Mouse (Mus musculus) CH12.LX (cell line): ENCODE results near the gene Tspear.

Experiments used
- BHLHE40 ChIP-seq: IDR thresholded peaks from 2 replicates; pipeline ENCODE4 v1.6.1; 2011; ENCODE audit warnings: mild to moderate bottlenecking, low read depth, low read length, improper control_type of control experiment
- CTCF ChIP-seq, 2 experiments: IDR thresholded peaks in 1 of 2; conservative IDR thresholded peaks in 1 of 2; 2 replicates each; pipeline ENCODE4 v1.5.1; 2011 to 2012; ENCODE audit warnings: low read depth in 2 of 2, low read length in 2 of 2, improper control_type of control experiment in 1 of 2, inconsistent platforms in 1 of 2, mild to moderate bottlenecking in 1 of 2, moderate library complexity in 1 of 2
- HCFC1 ChIP-seq: IDR thresholded peaks from 2 replicates; pipeline ENCODE4 v1.6.1; 2012; ENCODE audit warnings: low read depth, mild to moderate bottlenecking, inconsistent platforms, low read length, improper control_type of control experiment
- KAT2A ChIP-seq: IDR thresholded peaks from 2 replicates; pipeline ENCODE4 v1.6.1; 2012; ENCODE audit warnings: low read length, improper control_type of control experiment, inconsistent platforms; ENCODE audit not compliant: insufficient replicate concordance
- MAZ ChIP-seq: IDR thresholded peaks from 2 replicates; pipeline ENCODE4 v1.6.1; 2012; ENCODE audit warnings: low read depth, mild to moderate bottlenecking, inconsistent platforms, low read length, improper control_type of control experiment, moderate library complexity
- MEF2A ChIP-seq: IDR thresholded peaks from 2 replicates; pipeline ENCODE4 v1.6.1; 2014; ENCODE audit warnings: low read depth, mild to moderate bottlenecking, inconsistent platforms, low read length, improper control_type of control experiment, borderline replicate concordance
- MXI1 ChIP-seq: IDR thresholded peaks from 2 replicates; pipeline ENCODE4 v1.6.1; 2011; ENCODE audit warnings: mild to moderate bottlenecking, low read depth, low read length, improper control_type of control experiment
- MYC ChIP-seq: IDR thresholded peaks from 2 replicates; pipeline ENCODE4 v1.6.1; 2011; ENCODE audit warnings: low read depth, mild to moderate bottlenecking, improper control_type of control experiment, low read length
- NELFE ChIP-seq: IDR thresholded peaks from 2 replicates; pipeline ENCODE4 v1.6.1; 2011; ENCODE audit warnings: low read depth, low read length, improper control_type of control experiment
- POLR2A ChIP-seq: IDR thresholded peaks from 2 replicates; pipeline ENCODE4 v1.6.1; 2011; ENCODE audit warnings: low read depth, mild to moderate bottlenecking, improper control_type of control experiment, low read length
- SIN3A ChIP-seq: IDR thresholded peaks from 2 replicates; pipeline ENCODE4 v1.6.1; 2012; ENCODE audit warnings: low read length, improper control_type of control experiment, inconsistent platforms
- SMC3 ChIP-seq: IDR thresholded peaks from 2 replicates; pipeline ENCODE4 v1.6.1; 2011; ENCODE audit warnings: low read depth, low read length, improper control_type of control experiment
- USF1 ChIP-seq: IDR thresholded peaks from 2 replicates; pipeline ENCODE4 v1.6.1; 2014; ENCODE audit warnings: low read depth, mild to moderate bottlenecking, inconsistent platforms, low read length, improper control_type of control experiment
- ZNF384 ChIP-seq: IDR thresholded peaks from 2 replicates; pipeline ENCODE4 v1.6.1; 2012; ENCODE audit warnings: low read depth, low read length, improper control_type of control experiment, inconsistent platforms

GRCm38 (mm10) chr10:77729241-77729640, 42.9 kb downstream of the Tspear start:
- peak; percentile 72 to 76 for TF ChIP-seq CTCF (conservative IDR thresholded peaks at IDR 0.05 in 1 of 2, IDR thresholded peaks at IDR 0.05 in 1 of 2; ENCODE audit: low read depth in 2 of 2, low read length in 2 of 2)
- no peak for TF ChIP-seq NELFE
- no peak for TF ChIP-seq SIN3A
- TF ChIP-seq MXI1: no peak
- no peak for TF ChIP-seq MAZ
- TF ChIP-seq MYC: no peak
- no peak for TF ChIP-seq USF1
- no peak for TF ChIP-seq POLR2A
- TF ChIP-seq ZNF384: no peak
- peak; percentile 56 for TF ChIP-seq SMC3
- no peak for TF ChIP-seq MEF2A
- no peak for TF ChIP-seq HCFC1
- no peak for TF ChIP-seq KAT2A
- TF ChIP-seq BHLHE40: no peak
